Mouse (Mus musculus) layer of hippocampus, postnatal 25 days (tissue): ENCODE measurements around the gene Plaur. TPM values are rescaled to one million over a fixed set of nuclear protein-coding genes. Genes with fewer than 3 reads are reported as not detected.
"Not testable (repeated sequence)": the region's sequence is repeated elsewhere in the genome, so short reads cannot be mapped to it uniquely, and the experiment has no call there.

ENCODE experiments used
- DNase-seq, 2 experiments: peaks; one replicate each; pipeline ENCODE4 v3.0.0; 2022; ENCODE audit warnings: mixed read lengths in 2 of 2, low spot score in 1 of 2; ENCODE audit errors: extremely low spot score in 1 of 2
- total RNA-seq, 2 experiments: library from RNA; stranded (reverse); gene quantifications; 2 replicates each; pipeline ENCODE4 v1.2.3; 2021

Gene Plaur
- total RNA-seq, 2 experiments from 2014 or later: 0.40 to 1.0 TPM

DNA sequence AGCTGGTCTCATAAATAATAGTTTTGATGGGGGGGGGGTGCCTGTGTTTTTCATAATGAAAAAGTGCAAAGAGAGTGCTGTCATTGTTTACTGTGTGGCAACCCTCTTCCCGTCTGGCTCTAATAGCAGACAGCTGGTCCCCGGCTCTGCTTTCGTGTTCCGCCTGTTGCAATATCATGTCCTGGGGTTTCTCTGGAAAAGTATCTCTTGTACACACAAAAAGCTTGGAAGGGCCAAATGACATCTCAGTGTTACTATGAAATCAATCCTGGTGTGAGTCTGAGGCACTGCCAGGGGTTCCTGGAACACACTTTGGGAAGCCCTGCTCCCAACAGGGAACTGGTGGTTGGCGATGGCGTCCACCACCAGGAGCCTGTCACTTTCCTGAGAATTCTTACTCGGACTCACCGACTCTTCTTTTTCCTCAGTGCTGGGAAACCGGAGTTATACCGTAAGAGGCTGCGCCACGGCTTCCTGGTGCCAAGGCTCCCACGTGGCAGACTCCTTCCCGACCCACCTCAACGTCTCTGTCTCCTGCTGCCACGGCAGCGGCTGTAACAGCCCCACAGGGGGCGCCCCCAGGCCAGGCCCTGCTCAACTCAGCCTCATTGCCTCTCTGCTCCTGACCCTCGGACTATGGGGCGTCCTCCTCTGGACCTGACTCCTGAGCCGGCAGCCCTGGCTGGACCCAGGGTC, 12.7 kb downstream of the Plaur start:
- no peak for DNase-seq

DNA sequence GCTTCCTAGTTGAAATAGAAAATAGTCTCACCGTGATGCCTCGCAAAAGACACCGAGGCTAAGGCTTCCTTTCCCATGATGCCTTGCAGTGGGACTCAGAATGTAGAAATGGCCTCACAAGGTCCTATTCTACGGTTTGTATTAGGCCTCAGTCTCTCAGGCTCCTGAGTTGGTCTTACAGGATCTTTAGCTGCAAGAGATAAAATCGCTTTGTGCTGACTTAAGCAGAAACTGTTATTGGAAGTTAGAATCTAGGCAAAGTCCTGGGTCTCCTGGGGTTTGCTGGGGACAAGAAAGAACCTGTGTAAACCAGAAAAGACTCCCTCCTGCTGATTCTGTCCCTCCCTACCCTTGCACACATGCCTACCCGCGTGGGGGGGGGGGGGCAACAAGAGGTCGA, 14.1 kb downstream of the Plaur start:
- DNase-seq: no peak

- no peak for DNase-seq
These were observed 14.6 kb downstream of the Plaur start for GRCm38 (mm10) chr7:24476856-24477255.

DNA sequence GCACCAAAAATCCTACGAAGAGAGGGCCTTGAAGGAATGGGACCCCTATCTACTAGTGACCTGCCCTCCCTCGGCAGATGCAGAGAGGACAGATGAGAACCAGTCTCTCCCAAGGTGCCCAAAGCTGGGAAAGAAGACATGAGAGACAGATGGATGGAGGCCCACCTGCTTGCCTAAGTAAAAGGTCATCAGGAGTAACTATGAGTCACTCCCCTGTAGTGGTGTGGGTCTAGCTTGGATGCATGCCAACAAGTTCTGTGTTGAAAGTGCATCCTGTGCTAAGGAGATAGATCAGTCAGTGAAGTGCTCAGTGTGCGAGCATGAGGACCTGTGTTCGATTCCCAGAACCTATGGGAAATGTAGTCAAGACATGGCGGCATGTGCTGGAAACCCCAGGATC, 16.6 kb downstream of the Plaur start:
- DNase-seq: no peak

DNA sequence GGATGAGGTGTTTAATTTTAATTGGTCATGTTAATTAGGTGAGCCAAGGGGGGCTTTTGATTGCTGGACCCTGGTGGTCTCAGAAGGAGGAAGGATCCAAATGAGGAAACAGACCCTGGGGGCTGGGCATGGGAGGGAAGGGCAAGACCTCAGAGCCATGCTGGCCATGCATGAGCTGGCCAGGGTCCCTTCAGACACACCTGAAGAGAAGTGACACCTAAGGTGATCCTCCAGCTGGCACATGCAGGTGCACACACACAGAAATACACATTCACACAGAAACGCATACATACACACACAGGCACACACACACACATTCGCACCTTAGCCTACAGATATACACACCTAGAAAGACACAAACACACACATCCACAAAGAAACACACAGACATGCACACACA, 17.4 kb downstream of the Plaur start:
- DNase-seq: no peak

DNA sequence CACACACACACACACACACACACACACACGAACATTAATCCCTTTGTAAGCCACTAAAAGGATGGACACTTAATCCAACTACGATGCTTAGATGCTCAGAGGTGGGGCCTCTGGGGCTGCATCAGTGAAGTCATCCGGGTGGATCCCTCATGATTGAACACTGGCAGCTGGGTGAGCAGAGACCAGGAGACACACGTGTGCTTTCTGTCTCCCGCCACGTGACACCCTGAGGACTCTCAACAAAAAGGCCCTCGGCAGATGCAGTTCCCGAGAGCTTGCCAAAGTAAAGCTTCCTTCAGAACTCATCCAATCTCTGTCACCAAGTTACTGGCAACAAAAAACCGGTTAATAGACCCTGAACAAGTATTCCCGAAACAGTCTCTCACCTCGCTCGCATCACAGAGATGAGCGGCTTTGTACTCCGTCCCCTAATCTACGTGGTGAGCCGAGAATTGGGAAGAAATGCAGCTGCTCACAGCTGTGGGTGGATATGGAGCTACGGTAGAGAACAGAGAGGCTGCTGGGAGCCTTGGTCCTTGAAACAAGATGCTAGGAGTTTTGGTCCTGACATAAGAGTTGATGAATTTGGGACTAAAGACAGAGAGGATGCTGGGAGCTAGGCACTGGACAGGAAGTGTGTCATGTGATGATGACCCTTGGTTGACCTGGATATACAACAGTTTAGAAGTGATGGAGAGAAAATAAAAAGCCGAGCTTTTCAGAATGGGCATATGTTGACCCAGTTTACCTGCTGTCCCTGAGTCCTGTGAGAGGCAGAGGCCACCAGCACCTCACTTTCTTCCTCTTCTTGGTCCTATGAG, 18.0 kb downstream of the Plaur start:
- no peak for DNase-seq

- DNase-seq: no peak
These were observed 18.7 kb downstream of the Plaur start for GRCm38 (mm10) chr7:24480986-24481473.

GRCm38 (mm10) chr7:24481474-24482207, 19.4 kb downstream of the Plaur start, which contains the start of gene Cadm4:
Cadm4 (plus strand) TSS chr7:24482023.
- peak; percentile 82 to 85 for DNase-seq

GRCm38 (mm10) chr7:24482208-24483020, 20.1 kb downstream of the Plaur start:
- DNase-seq: no peak

DNA sequence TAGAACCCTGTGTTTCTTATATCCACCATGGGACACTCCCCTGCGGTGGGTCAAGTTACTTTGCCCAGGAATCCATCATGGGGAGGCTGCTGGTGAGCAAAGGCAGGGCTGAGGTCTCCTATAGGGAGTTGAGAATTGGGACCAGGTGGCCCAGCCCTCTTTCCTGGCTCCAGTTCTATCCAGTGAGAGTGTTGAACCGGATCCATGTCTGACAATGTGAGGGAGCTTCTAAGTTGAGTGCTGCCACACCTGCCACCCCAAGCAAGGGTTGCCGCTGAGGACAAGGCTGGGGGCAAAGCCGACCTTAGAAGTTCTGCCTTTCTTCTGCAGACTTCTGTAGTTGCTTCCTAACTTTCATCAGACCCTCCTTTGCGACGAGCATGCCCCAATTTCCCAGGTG, 21.0 kb downstream of the Plaur start:
- DNase-seq: not testable (repeated sequence)

DNA sequence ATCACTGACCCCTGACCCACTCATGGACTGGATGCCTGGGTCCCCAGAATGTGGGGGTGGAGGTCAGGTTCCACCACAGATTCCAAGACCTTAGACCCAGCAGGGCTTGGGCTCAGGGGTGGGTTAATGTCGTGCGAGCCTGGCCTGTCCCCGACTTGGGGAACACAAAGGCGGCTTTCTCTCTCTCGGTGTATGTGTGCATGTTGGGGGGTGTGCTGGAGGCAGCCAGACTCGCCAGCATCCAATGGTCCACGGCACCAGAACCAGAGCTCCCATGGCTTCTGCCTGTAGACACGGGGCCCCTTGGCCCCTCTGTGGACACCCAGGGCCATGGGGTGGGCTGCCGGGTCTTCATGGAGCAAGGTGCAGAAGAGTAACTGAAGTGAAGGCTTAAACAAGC, 23.2 kb downstream of the Plaur start:
- DNase-seq: no peak

DNA sequence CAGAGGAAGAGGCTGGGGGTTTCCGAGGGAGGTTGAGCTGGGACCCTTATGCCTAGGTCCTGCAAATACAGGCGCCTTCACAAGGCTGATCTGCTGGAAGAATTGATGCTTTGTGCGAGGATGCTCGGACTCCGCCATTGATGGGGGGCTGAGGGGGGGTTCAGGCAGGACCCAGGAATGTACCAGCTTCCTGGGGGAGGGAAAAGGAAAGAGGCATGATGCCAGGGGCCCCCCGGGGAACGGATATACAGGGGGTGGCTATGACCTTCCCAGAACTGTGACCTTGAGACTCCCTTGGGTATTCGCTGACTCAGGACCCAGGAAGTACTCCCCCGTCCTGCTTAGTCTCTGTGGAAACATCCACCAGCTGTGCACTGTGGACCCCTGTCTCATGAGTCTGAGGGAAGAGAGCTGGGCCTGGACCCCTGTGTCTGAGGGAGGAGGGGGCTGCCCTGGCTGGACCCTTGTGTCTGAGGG, 24.4 kb downstream of the Plaur start:
- DNase-seq: peak in 1 of 2 experiments; percentile 33

DNA sequence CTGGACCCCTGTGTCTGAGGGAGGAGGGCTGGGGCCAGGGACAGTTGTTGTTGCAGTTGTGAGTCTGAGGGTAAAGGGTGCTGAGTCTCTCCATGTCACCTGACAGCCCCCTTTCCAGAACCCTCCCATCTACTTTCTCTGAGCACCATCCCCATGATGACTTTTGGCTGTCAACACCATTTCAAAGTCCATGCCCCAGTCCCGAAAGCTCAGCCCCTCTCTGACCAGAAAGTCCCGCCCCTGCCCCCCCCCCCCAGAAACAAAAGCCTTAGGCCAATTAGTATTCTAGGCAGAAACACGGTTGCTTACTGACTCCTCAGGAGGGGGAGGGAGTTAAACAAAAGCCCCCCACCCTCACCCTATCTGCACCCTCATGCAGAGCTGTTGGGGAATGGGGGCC, 25.1 kb downstream of the Plaur start:
- no peak for DNase-seq

- DNase-seq: no peak
These were observed 26.0 kb downstream of the Plaur start for GRCm38 (mm10) chr7:24488303-24488702.

DNA sequence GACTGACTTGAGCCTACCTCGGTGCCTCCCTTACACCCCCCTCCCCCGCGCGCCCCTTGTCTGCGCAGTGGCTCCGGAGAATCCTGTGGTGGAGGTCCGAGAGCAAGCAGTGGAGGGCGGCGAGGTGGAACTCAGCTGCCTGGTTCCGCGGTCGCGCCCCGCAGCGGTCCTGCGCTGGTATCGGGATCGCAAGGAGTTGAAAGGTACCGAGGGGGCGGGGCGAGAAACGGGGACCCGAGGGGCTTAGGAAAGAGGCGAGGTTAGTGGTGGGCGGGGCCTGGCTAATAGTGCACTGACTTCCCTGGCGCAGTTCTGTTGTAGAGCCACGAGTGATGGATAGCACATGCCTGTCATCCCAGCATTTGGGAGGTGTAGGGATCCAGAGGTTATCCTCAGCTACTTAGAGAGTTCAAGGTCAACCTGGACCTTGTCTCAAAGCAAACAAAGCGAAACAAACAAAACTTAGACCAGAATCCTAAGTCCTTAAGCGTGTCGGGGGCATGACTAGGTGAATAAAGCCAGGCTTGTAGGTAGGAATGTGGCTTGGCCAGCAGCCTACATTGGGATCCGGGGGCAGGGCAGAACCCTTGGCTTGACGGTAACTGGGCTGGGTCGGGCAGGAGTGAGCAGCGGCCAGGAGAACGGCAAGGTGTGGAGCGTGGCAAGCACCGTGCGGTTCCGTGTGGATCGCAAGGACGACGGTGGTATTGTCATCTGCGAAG, 37.7 kb downstream of the Plaur start:
- DNase-seq: no peak

- DNase-seq: peak in 1 of 2 experiments; percentile 48
These were observed 38.6 kb downstream of the Plaur start for GRCm38 (mm10) chr7:24500929-24501328.

DNA sequence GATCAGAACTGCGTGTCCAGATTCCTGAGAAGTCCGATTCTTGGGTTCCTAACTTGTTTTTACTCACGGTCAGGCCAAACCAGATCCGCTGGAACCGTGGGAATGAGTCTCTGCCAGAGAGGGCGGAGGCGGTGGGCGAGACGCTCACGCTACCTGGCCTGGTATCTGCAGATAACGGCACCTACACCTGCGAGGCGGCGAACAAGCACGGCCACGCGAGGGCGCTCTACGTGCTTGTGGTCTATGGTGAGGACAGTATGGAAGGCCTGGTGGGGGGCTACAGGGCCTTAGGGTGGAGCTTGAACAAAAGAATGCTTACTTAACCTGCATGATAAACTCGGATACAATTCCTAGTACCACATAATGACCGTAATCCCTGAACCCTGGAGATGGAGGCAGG, 39.2 kb downstream of the Plaur start:
- peak in 1 of 2 experiments; percentile 56 for DNase-seq

DNA sequence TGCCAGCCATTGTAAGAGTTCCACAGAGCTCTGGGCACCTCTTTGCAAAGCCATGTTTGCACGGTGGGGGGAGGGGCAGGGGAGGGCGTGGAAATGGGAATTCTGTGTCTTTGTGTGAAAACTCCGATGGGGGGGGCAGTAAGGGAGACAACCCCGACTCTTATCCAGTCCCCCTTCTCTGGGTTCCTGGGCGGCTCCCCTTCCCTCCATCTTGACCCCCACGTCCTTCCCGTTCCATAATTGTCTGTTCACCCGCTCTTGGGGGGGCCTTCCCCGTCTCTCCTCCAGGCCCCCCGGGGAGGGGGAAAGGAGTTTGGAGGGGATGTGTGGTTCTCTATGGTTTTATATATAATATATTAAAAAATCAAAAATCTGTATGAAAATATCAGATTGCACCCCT, 41.7 kb downstream of the Plaur start:
- DNase-seq: no peak

DNA sequence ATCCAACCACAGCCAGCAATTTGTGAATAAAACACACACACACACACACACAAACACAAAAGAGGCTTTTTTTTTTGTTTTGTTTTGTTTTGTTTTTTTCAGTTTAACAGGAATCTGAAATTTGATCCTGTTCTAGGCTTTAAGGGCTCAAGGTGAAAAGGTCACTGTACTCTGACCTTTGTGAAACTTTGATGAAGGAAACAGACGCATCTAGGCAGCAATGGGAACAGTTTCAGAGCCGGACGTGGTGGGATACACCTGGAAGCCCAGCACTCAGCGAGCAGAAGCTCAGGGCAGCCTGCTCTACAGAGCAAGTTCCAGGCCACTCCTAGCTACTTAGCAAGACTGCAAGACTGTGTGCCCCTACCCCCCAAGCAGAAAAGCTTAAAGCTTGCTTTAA, 42.6 kb downstream of the Plaur start:
- no peak for DNase-seq
